Mouse (Mus musculus): Measurements from ENCODE around the gene Ube2h.

Gene Ube2h

GRCm38 (mm10) chr6:30272338-30272905 lies 31.9 kb downstream of the Ube2h start:
- TF ChIP-seq GATA4 (IDR thresholded peaks at IDR 0.05; ENCODE audit: insufficient replicate concordance, low read length), result no peak

- no peak for TF ChIP-seq GATA4 (IDR thresholded peaks at IDR 0.05; ENCODE audit: insufficient replicate concordance, low read length)
Observed at GRCm38 (mm10) chr6:30269846-30270245, 34.5 kb downstream of the Ube2h start.

GRCm38 (mm10) chr6:30267486-30267885 lies 36.9 kb downstream of the Ube2h start:
- TF ChIP-seq GATA4 (IDR thresholded peaks at IDR 0.05; ENCODE audit: insufficient replicate concordance, low read length), result no peak

- TF ChIP-seq GATA4 (IDR thresholded peaks at IDR 0.05; ENCODE audit: insufficient replicate concordance, low read length), result no peak
Observed at GRCm38 (mm10) chr6:30265402-30265801, 38.9 kb downstream of the Ube2h start.

- TF ChIP-seq GATA4 (IDR thresholded peaks at IDR 0.05; ENCODE audit: insufficient replicate concordance, low read length), result no peak
Observed at GRCm38 (mm10) chr6:30263053-30263452, 41.3 kb downstream of the Ube2h start.

- TF ChIP-seq GATA4 (IDR thresholded peaks at IDR 0.05; ENCODE audit: insufficient replicate concordance, low read length), result no peak
Observed at GRCm38 (mm10) chr6:30259271-30259670, 45.1 kb downstream of the Ube2h start.

GRCm38 (mm10) chr6:30257962-30258361 lies 46.4 kb downstream of the Ube2h start:
- no peak for TF ChIP-seq GATA4 (IDR thresholded peaks at IDR 0.05; ENCODE audit: insufficient replicate concordance, low read length)

GRCm38 (mm10) chr6:30255846-30256245 lies 48.5 kb downstream of the Ube2h start:
- TF ChIP-seq GATA4 (IDR thresholded peaks at IDR 0.05; ENCODE audit: insufficient replicate concordance, low read length), result no peak

GRCm38 (mm10) chr6:30252271-30253010 lies 51.9 kb downstream of the Ube2h start:
- TF ChIP-seq GATA4 (IDR thresholded peaks at IDR 0.05; ENCODE audit: insufficient replicate concordance, low read length), result no peak

- TF ChIP-seq GATA4 (IDR thresholded peaks at IDR 0.05; ENCODE audit: insufficient replicate concordance, low read length), result no peak
Observed at GRCm38 (mm10) chr6:30248708-30249107, 55.6 kb downstream of the Ube2h start.

GRCm38 (mm10) chr6:30245940-30246339 lies 58.4 kb downstream of the Ube2h start:
- TF ChIP-seq GATA4 (IDR thresholded peaks at IDR 0.05; ENCODE audit: insufficient replicate concordance, low read length), result no peak

GRCm38 (mm10) chr6:30245397-30245796 lies 58.9 kb downstream of the Ube2h start:
- TF ChIP-seq GATA4 (IDR thresholded peaks at IDR 0.05; ENCODE audit: insufficient replicate concordance, low read length), result no peak

GRCm38 (mm10) chr6:30243347-30244007 lies 60.9 kb downstream of the Ube2h start:
- no peak for TF ChIP-seq GATA4 (IDR thresholded peaks at IDR 0.05; ENCODE audit: insufficient replicate concordance, low read length)

GRCm38 (mm10) chr6:30242928-30243327 lies 61.4 kb downstream of the Ube2h start:
- TF ChIP-seq GATA4 (IDR thresholded peaks at IDR 0.05; ENCODE audit: insufficient replicate concordance, low read length), result no peak

- TF ChIP-seq GATA4 (IDR thresholded peaks at IDR 0.05; ENCODE audit: insufficient replicate concordance, low read length), result no peak
Observed at GRCm38 (mm10) chr6:30240105-30240504, 64.2 kb downstream of the Ube2h start.

- no peak for TF ChIP-seq GATA4 (IDR thresholded peaks at IDR 0.05; ENCODE audit: insufficient replicate concordance, low read length)
Observed at GRCm38 (mm10) chr6:30239207-30239606, 65.1 kb downstream of the Ube2h start.

Measured in liver, adult (tissue).